Mouse (Mus musculus) liver, embryonic 15.5 days (tissue): ENCODE results near the gene Tgfb2. TPM values are rescaled to one million over a fixed set of nuclear protein-coding genes. Genes with fewer than 3 reads are reported as not detected.

Experiments used
- ATAC-seq: fragments of 200-750 bp; cut with Nextera tagmentation; 2 replicates; pipeline ENCODE4 v1.8.0; 2017; ENCODE audit warnings: moderate number of reproducible peaks, mild to moderate bottlenecking, moderate library complexity; ENCODE audit not compliant: insufficient read depth
- H3K27ac ChIP-seq: fragments of 300-500 bp; sonication (generic); replicated peaks from 2 replicates; pipeline ENCODE4 v1.5.1; 2015; ENCODE audit warnings: mild to moderate bottlenecking, inconsistent platforms
- H3K27me3 ChIP-seq: fragments of 300-500 bp; sonication (generic); 2 replicates; pipeline ENCODE4 v1.6.1; 2015; ENCODE audit warnings: mild to moderate bottlenecking, inconsistent platforms
- H3K36me3 ChIP-seq: fragments of 300-500 bp; sonication (generic); replicated peaks from 2 replicates; pipeline ENCODE4 v1.6.1; 2015; ENCODE audit warnings: moderate library complexity, mild to moderate bottlenecking, inconsistent platforms
- H3K4me1 ChIP-seq: fragments of 300-500 bp; sonication (generic); replicated peaks from 2 replicates; pipeline ENCODE4 v1.6.1; 2015; ENCODE audit warnings: inconsistent platforms
- H3K4me2 ChIP-seq: fragments of 300-500 bp; sonication (generic); 2 replicates; pipeline ENCODE4 v1.6.1; 2015; ENCODE audit warnings: moderate library complexity, mild to moderate bottlenecking, inconsistent platforms
- H3K4me3 ChIP-seq: fragments of 300-500 bp; sonication (generic); replicated peaks from 2 replicates; pipeline ENCODE4 v1.5.1; 2015; ENCODE audit warnings: mild to moderate bottlenecking, inconsistent platforms
- H3K9ac ChIP-seq: fragments of 300-500 bp; sonication (generic); 2 replicates; pipeline ENCODE4 v1.6.1; 2015; ENCODE audit warnings: moderate library complexity, mild to moderate bottlenecking, inconsistent platforms
- H3K9me3 ChIP-seq: fragments of 300-500 bp; sonication (generic); replicated peaks from 2 replicates; pipeline ENCODE4 v1.6.1; 2016; ENCODE audit warnings: inconsistent platforms
- WGBS: fragments of 180-500 bp; shearing (Covaris S2); methylation state at CpG from one replicate; pipeline ENCODE4 v1.1.7; 2015; ENCODE audit warnings: mixed read lengths; ENCODE audit not compliant: insufficient replicate concordance; 5-methylcytosine and 5-hydroxymethylcytosine counted together
- polyA plus RNA-seq: library from polyadenylated mRNA; unstranded; fragments of >200 nt; fragmentation: Nextera tagmentation; extraction: Ambion mirVana; gene quantifications from 2 replicates; pipeline ENCODE4 v1.2.1, GENCODE M21; 2015

Tgfb2 gene
- polyA plus RNA-seq: 1.5 TPM in 2 replicates

GRCm38 (mm10) chr1:186705915-186706248, at the start of gene Tgfb2:
Gene Tgfb2 (minus strand): TSS chr1:186705989.
- H3K27ac ChIP-seq: no peak within 1 kb of the TSS
- H3K4me2 ChIP-seq: peak within 1 kb of the TSS; percentile 71
- no peaks in the 10 kb centered on the region for H3K9me3 ChIP-seq
- 0 out of 2 replicates have a peak, but pooled peaks cover 5% of the 10 kb centered on the region for H3K4me1 ChIP-seq
- WGBS: 2% methylated on average over 12 of the region's 12 CpGs
- H3K9ac ChIP-seq: no peak within 1 kb of the TSS
- H3K36me3 ChIP-seq: no peaks in the 10 kb centered on the region
- H3K4me3 ChIP-seq: peak within 1 kb of the TSS; percentile 51
- H3K27me3 ChIP-seq: peaks cover 58% of the 10 kb centered on the region
- no peak for ATAC-seq

- H3K4me1 ChIP-seq: peaks cover 17% of the 10 kb centered on the region
- peak overlapping the region; percentile 76 for H3K4me2 ChIP-seq
- no peaks in the 10 kb centered on the region for H3K27me3 ChIP-seq
- WGBS: 31% methylated on average over 10 of the region's 10 CpGs
- H3K9ac ChIP-seq: peak overlapping the region; percentile 71
- no peaks in the 10 kb centered on the region for H3K36me3 ChIP-seq
- peak overlapping the region; percentile 60 for H3K27ac ChIP-seq
- H3K4me3 ChIP-seq: peak overlapping the region; percentile 77
- H3K9me3 ChIP-seq: no peaks in the 10 kb centered on the region
- peak; percentile 51; the same call in 1 of the 2 replicates for ATAC-seq
Measured at GRCm38 (mm10) chr1:186749675-186750283, 44.0 kb upstream of the Tgfb2 start.

- peak; percentile 89 for ATAC-seq
- Histone ChIP-seq H3K4me2 (peak within 1 kb of the TSS; percentile 76), H3K4me3 (peak within 1 kb of the TSS; percentile 77), H3K27me3 (no peaks in the 10 kb centered on the region), H3K4me1 (peaks cover 17% of the 10 kb centered on the region), H3K9me3 (no peaks in the 10 kb centered on the region), H3K27ac (peak within 1 kb of the TSS; percentile 60), H3K9ac (peak within 1 kb of the TSS; percentile 71), H3K36me3 (no peaks in the 10 kb centered on the region)
- WGBS: under 1% methylated on average over 46 of the region's 46 CpGs
Measured at GRCm38 (mm10) chr1:186748724-186749653, 43.2 kb upstream of the Tgfb2 start, which contains the start of gene Rrp15. Gene Rrp15 (minus strand): TSS chr1:186749358.

GRCm38 (mm10) chr1:186739828-186740227, 34.0 kb upstream of the Tgfb2 start:
- Histone ChIP-seq H3K9me3 (no peaks in the 10 kb centered on the region), H3K4me1 (no peaks in the 10 kb centered on the region; the same call in 1 of the 2 replicates), H3K27me3 (no peaks in the 10 kb centered on the region), H3K9ac (no peak overlapping the region), H3K27ac (no peak overlapping the region), H3K36me3 (peaks cover 33% of the 10 kb centered on the region), H3K4me2 (no peak overlapping the region), H3K4me3 (no peak overlapping the region)
- ATAC-seq: no peak
- 72% methylated on average over 7 of the region's 7 CpGs for WGBS

DNA sequence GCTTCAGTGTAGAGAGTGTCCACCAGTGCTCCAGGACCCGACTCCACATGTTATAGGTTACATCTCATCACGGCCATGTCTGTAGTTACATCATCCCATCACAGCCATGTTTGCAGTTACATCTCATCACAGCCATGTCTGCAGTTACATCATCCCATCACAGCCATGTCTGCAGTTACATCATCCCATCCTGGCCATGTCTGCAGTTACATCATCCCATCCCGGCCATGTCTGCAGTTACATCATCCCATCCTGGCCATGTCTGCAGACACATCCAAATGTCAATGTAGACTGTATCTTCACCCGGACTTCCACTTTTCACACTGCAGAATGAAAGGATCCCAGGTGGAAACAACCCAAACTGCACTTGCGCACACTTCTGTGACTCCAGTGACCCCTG, 29.7 kb upstream of the Tgfb2 start:
- no peak overlapping the region for H3K4me3 ChIP-seq
- H3K27ac ChIP-seq: no peak overlapping the region
- H3K4me2 ChIP-seq: no peak overlapping the region
- H3K9ac ChIP-seq: no peak overlapping the region
- WGBS: 71% methylated on average over 5 of the region's 5 CpGs
- H3K36me3 ChIP-seq: peaks cover 49% of the 10 kb centered on the region
- H3K4me1 ChIP-seq: no peaks in the 10 kb centered on the region
- ATAC-seq: no peak
- H3K9me3 ChIP-seq: no peaks in the 10 kb centered on the region
- no peaks in the 10 kb centered on the region for H3K27me3 ChIP-seq

DNA sequence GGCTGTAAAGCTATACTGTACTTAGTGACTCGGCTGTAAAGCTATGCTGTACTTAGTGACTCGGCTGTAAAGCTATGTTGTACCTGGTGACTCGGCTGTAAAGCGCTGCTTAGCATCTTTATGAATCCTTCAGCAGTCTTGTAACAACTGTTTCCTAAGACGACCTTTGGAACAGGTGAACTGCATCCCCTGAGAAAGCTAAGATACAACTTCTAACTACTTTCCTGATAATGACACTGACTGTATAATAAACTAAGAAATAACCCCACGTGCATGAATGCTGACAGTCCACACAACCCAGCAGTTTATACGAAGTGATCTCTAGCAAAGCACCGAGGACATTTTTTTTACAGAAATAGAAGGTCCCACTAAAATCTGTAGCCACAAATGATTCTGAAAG, 27.3 kb upstream of the Tgfb2 start:
- Histone ChIP-seq H3K27me3 (no peaks in the 10 kb centered on the region), H3K9ac (no peak overlapping the region), H3K4me1 (peaks cover 6% of the 10 kb centered on the region; the same call in 1 of the 2 replicates), H3K4me3 (no peak overlapping the region), H3K9me3 (no peaks in the 10 kb centered on the region), H3K36me3 (peaks cover 42% of the 10 kb centered on the region), H3K4me2 (no peak overlapping the region), H3K27ac (no peak overlapping the region)
- 77% methylated on average over 8 of the region's 8 CpGs for WGBS
- no peak for ATAC-seq

DNA sequence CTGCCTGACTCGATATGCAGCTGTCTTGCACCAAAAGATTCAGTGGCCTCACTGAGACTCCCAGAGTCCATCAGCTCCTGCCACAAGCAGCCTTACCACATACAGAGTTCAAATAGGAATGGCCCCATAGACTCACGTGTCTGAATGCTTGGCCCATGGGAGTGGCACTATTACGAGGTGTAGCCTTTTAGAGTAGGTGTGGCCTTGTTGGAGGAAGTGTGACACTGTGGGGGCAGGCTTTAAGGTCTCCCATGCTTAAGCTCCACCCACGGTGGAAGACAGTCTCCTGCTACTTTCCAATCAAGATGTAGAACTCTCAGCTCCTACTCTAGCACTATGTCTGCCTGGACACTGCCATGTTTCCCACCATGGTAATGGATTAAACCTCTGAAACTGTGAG, 23.0 kb upstream of the Tgfb2 start:
- Histone ChIP-seq H3K27me3 (no peaks in the 10 kb centered on the region), H3K9ac (no peak overlapping the region), H3K27ac (no peak overlapping the region), H3K4me3 (no peak overlapping the region), H3K4me1 (peaks cover 6% of the 10 kb centered on the region; the same call in 1 of the 2 replicates), H3K9me3 (no peaks in the 10 kb centered on the region), H3K36me3 (peaks cover 14% of the 10 kb centered on the region; the same call in 1 of the 2 replicates), H3K4me2 (no peak overlapping the region)
- ATAC-seq: peak; percentile 51
- WGBS: 36% methylated on average over 4 of the region's 4 CpGs

DNA sequence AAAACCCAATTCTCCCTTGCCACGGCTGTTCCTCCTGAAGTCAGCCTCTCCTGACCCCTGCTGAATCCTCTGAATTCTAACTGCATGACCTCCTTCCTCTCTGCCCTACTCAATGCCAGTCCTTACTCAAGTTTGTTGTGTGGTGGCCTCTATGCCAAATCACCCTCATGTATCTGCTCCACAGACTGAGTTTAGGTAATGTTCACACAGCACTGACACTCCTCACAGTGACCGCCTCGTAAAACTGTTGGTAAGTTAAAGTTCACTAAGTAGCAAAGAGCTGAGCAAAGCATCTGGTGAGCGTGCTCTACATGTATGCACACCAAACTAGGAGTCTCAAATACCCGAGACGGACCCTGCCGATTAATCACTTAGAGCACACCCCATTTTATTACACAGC, 20.3 kb upstream of the Tgfb2 start:
- WGBS: 73% methylated on average over 7 of the region's 7 CpGs
- no peak for ATAC-seq
- H3K9me3 ChIP-seq: no peaks in the 10 kb centered on the region
- H3K9ac ChIP-seq: no peak overlapping the region
- H3K4me2 ChIP-seq: no peak overlapping the region
- no peaks in the 10 kb centered on the region for H3K27me3 ChIP-seq
- no peak overlapping the region for H3K4me3 ChIP-seq
- no peak overlapping the region for H3K27ac ChIP-seq
- peaks cover 6% of the 10 kb centered on the region; the same call in 1 of the 2 replicates for H3K4me1 ChIP-seq
- H3K36me3 ChIP-seq: 0 out of 2 replicates have a peak, but pooled peaks cover 7% of the 10 kb centered on the region

- H3K9ac ChIP-seq: no peak overlapping the region
- H3K27me3 ChIP-seq: no peaks in the 10 kb centered on the region
- WGBS: 68% methylated on average over 9 of the region's 9 CpGs
- H3K4me1 ChIP-seq: no peaks in the 10 kb centered on the region
- no peak overlapping the region for H3K27ac ChIP-seq
- H3K9me3 ChIP-seq: no peaks in the 10 kb centered on the region
- H3K36me3 ChIP-seq: peaks cover 15% of the 10 kb centered on the region
- no peak overlapping the region for H3K4me2 ChIP-seq
- no peak for ATAC-seq
- no peak overlapping the region for H3K4me3 ChIP-seq
Measured at GRCm38 (mm10) chr1:186722299-186722698, 16.5 kb upstream of the Tgfb2 start.

- H3K4me2 ChIP-seq: no peak overlapping the region
- no peaks in the 10 kb centered on the region for H3K9me3 ChIP-seq
- no peak overlapping the region for H3K27ac ChIP-seq
- peaks cover 18% of the 10 kb centered on the region for H3K36me3 ChIP-seq
- no peaks in the 10 kb centered on the region for H3K4me1 ChIP-seq
- peak; percentile 38; the same call in 1 of the 2 replicates for ATAC-seq
- H3K27me3 ChIP-seq: no peaks in the 10 kb centered on the region
- 34% methylated on average over 12 of the region's 12 CpGs for WGBS
- H3K4me3 ChIP-seq: no peak overlapping the region
- no peak overlapping the region for H3K9ac ChIP-seq
Measured at GRCm38 (mm10) chr1:186721846-186722245, 16.1 kb upstream of the Tgfb2 start.

GRCm38 (mm10) chr1:186721166-186721565, 15.4 kb upstream of the Tgfb2 start:
- ATAC-seq: no peak
- no peaks in the 10 kb centered on the region for H3K9me3 ChIP-seq
- H3K27me3 ChIP-seq: no peaks in the 10 kb centered on the region
- H3K9ac ChIP-seq: no peak overlapping the region
- no peak overlapping the region for H3K4me2 ChIP-seq
- no peak overlapping the region for H3K27ac ChIP-seq
- H3K36me3 ChIP-seq: peaks cover 18% of the 10 kb centered on the region
- no peaks in the 10 kb centered on the region for H3K4me1 ChIP-seq
- 83% methylated on average over 11 of the region's 11 CpGs for WGBS
- H3K4me3 ChIP-seq: no peak overlapping the region
